Mouse (Mus musculus): ENCODE data around the gene Ttc28.

DNA sequence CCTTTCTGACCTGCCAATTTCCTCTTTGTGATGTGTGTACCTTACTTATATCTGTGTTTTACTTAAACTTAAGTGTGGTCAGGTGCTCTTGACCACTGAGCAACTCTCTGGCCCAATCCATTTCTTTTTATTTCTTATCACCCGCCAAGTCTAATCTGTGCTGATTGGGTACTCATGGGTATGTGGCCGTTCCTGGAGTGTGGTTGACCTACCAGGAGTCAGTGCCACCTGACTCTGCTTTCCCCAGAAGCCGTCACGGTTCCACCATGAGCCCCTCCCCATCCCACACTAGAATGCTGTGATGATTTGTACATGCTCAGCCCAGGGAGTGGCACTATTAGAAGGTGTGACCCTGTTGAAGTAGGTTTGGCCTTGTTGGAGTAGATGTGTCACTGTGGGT is 153.9 kb downstream of the Ttc28 start:
- TF ChIP-seq CTCF (IDR thresholded peaks at IDR 0.05; ENCODE audit: control insufficient read depth, insufficient read depth, insufficient read length) (no peak), MAX (IDR thresholded peaks at IDR 0.05) (no peak), USF1 (IDR thresholded peaks at IDR 0.05; ENCODE audit: low read depth) (no peak), MYOG (IDR thresholded peaks at IDR 0.05; ENCODE audit: control insufficient read depth, extremely low read depth, insufficient read length) (no peak), MYOD1 (IDR thresholded peaks at IDR 0.05; ENCODE audit: control insufficient read depth, insufficient read length, low read depth) (no peak), CEBPB (IDR thresholded peaks at IDR 0.05; ENCODE audit: low read depth) (no peak)
